Mouse (Mus musculus) c-Kit-positive CD71-negative TER-119-negative erythroid progenitor cells, embryonic 14.5 days (primary cell): ENCODE results near the gene Trabd2b.

Source experiments
- DNase-seq: peaks from one replicate; pipeline ENCODE4 v3.0.0-alpha.2; 2013; ENCODE audit warnings: low read depth

The Trabd2b gene

DNA sequence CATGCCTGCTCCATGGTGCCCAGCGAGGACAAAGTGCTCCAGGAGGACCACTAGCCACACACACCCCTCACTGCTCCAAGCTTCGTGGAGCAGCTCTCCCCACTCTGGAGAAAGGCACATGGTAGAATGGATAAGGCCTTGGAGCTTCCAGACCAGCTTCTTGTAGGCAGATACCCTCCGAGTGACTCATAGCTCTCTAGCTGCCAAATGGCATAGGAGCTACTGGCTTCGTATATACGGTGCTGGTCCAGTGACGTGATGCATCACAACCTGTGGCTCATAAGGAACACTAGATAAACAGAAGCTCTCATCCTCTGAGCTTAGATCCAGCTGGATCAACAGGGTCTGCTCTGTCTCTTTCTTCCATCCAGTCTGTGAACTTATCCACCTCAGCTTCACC, 244.0 kb downstream of the Trabd2b start:
- no peak for DNase-seq

GRCm38 (mm10) chr4:114651007-114651406, 244.5 kb downstream of the Trabd2b start:
- DNase-seq = no peak

DNA sequence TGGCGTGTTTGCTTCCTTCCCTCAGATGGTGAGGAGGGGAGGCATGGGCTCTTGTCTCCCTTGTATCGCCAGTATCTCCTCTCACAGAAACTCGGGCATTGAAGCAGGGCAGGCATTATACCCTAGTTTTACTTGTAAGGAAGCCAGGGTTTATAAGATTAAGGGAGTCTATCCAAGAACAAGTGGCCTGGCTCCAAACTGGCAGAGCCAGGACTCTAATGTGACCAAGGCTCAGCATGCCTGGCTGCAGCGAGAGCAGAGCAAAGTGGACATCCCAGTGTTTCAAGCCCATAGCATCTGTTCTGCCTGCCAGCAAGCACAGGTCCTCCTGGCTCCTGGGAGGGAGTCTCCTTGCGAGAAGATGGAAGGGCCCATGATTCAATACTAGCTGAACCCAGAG, 245.1 kb downstream of the Trabd2b start:
- DNase-seq = no peak

GRCm38 (mm10) chr4:114652400-114652799, 245.9 kb downstream of the Trabd2b start:
- no peak for DNase-seq

GRCm38 (mm10) chr4:114657933-114658332, 251.4 kb downstream of the Trabd2b start:
- no peak for DNase-seq

GRCm38 (mm10) chr4:114659876-114660275, 253.4 kb downstream of the Trabd2b start:
- no peak for DNase-seq

DNA sequence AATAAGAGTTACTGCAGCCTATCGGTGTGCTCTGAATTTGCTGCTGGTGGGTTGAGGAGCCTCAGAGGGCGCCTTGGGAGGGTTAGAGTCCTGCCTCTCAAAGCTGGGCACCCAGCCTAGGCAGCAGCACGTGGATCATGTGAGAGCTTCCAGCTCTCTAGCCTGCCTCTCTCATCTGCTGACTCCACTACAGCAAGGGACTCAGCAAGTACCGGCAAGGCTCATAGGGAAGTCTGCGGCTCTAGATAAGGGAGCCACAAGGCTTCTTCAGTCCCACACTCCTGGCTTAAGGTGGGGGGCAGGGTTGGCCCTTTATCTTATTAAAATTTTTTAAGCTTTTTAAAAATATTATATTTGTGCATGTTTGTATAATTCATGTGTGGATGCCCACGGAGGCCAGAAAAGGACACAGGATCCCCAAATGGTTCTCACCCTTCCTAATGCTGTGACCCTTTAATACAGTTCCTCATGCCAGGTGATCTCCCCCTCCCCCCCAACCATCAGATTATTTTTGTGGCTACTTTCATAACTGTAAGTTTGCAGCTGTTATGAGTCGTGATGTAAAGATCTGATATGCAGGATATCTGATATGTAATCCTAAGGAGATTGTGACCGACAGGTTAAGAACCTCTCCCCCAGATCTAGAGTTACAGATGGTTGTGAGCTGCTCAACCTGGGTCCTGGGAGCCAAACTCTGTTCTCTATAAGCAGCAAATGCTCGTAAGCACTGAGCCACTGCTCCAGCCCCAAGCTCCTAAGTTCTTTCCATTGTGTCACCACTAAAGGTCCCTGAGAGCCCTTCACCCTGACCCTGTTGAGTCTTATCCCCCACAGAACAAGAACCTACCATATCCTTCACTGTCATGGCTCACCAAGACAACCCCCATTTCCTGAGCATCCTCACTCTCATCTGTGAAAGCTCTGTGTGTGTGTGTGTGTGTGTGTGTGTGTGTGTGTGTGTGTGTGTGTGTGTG, 257.8 kb downstream of the Trabd2b start:
- peak; percentile 36 for DNase-seq
